Mouse (Mus musculus): Measurements from ENCODE around the gene Grin2d. TPM values are rescaled to one million over a fixed set of nuclear protein-coding genes. Genes with fewer than 3 reads are reported as not detected.
A peak's percentile ranks its signal among the peaks of the same experiment; 100 is the strongest.

Grin2d gene
- polyA plus RNA-seq, 1 experiment from 2014 or later = 0.50 TPM

- Histone ChIP-seq H3K9ac (no peak overlapping the region), H3K4me1 (peaks cover 27% of the 10 kb centered on the region), H3K9me3 (no peaks in the 10 kb centered on the region), H3K4me3 (peak overlapping the region; percentile 48; the same call in 1 of the 2 replicates), H3K27me3 (peaks cover 38% of the 10 kb centered on the region), H3K4me2 (peak overlapping the region; percentile 84), H3K36me3 (no peaks in the 10 kb centered on the region), H3K27ac (no peak overlapping the region)
- no peak for ATAC-seq (ENCODE audit: borderline replicate concordance, extremely low read depth, low FRiP score, low TSS enrichment)
- WGBS = 46% methylated on average over 7 of the region's 7 CpGs
These were observed 79.2 kb downstream of the Grin2d start for GRCm38 (mm10) chr7:45798931-45799330.

- Histone ChIP-seq H3K9me3 (no peaks in the 10 kb centered on the region), H3K36me3 (no peaks in the 10 kb centered on the region), H3K27me3 (peaks cover 38% of the 10 kb centered on the region), H3K27ac (no peak overlapping the region), H3K4me1 (peaks cover 27% of the 10 kb centered on the region), H3K9ac (peak overlapping the region; percentile 44), H3K4me3 (peak overlapping the region; percentile 48), H3K4me2 (peak overlapping the region; percentile 84)
- 3% methylated on average over 19 of the region's 19 CpGs for WGBS
- ATAC-seq (ENCODE audit: borderline replicate concordance, extremely low read depth, low FRiP score, low TSS enrichment) = no peak
These were observed 79.7 kb downstream of the Grin2d start for GRCm38 (mm10) chr7:45798511-45798836.

GRCm38 (mm10) chr7:45797661-45798510 is 80.3 kb downstream of the Grin2d start:
- Histone ChIP-seq H3K9me3 (no peaks in the 10 kb centered on the region), H3K27ac (no peak overlapping the region), H3K36me3 (no peaks in the 10 kb centered on the region), H3K4me2 (peak overlapping the region; percentile 84), H3K4me1 (peaks cover 27% of the 10 kb centered on the region), H3K9ac (peak overlapping the region; percentile 44), H3K27me3 (peaks cover 38% of the 10 kb centered on the region), H3K4me3 (peak overlapping the region; percentile 48)
- 2% methylated on average over 46 of the region's 60 CpGs for WGBS
- no peak for ATAC-seq (ENCODE audit: borderline replicate concordance, extremely low read depth, low FRiP score, low TSS enrichment)

GRCm38 (mm10) chr7:45796950-45797349 is 81.2 kb downstream of the Grin2d start:
- peaks cover 38% of the 10 kb centered on the region for H3K27me3 ChIP-seq
- no peak overlapping the region for H3K4me3 ChIP-seq
- H3K4me1 ChIP-seq = peaks cover 27% of the 10 kb centered on the region
- no peak for ATAC-seq (ENCODE audit: borderline replicate concordance, extremely low read depth, low FRiP score, low TSS enrichment)
- no peak overlapping the region for H3K9ac ChIP-seq
- H3K4me2 ChIP-seq = peak overlapping the region; percentile 84
- H3K9me3 ChIP-seq = no peaks in the 10 kb centered on the region
- no peak overlapping the region for H3K27ac ChIP-seq
- 48% methylated on average over 6 of the region's 6 CpGs for WGBS
- H3K36me3 ChIP-seq = no peaks in the 10 kb centered on the region

- H3K27ac ChIP-seq = no peak overlapping the region
- H3K9ac ChIP-seq = no peak overlapping the region
- no peak for ATAC-seq (ENCODE audit: borderline replicate concordance, extremely low read depth, low FRiP score, low TSS enrichment)
- no peak overlapping the region for H3K4me3 ChIP-seq
- 92% methylated on average over 29 of the region's 29 CpGs for WGBS
- H3K4me1 ChIP-seq = peaks cover 19% of the 10 kb centered on the region
- no peaks in the 10 kb centered on the region for H3K9me3 ChIP-seq
- H3K36me3 ChIP-seq = no peaks in the 10 kb centered on the region
- H3K27me3 ChIP-seq = peaks cover 29% of the 10 kb centered on the region
- no peak overlapping the region for H3K4me2 ChIP-seq
These were observed 83.2 kb downstream of the Grin2d start for GRCm38 (mm10) chr7:45794971-45795370.

GRCm38 (mm10) chr7:45793969-45794585 is 84.1 kb downstream of the Grin2d start:
- peaks cover 19% of the 10 kb centered on the region for H3K4me1 ChIP-seq
- H3K4me2 ChIP-seq = no peak overlapping the region
- no peak for ATAC-seq (ENCODE audit: borderline replicate concordance, extremely low read depth, low FRiP score, low TSS enrichment)
- H3K4me3 ChIP-seq = no peak overlapping the region
- WGBS = 84% methylated on average over 41 of the region's 44 CpGs
- H3K36me3 ChIP-seq = no peaks in the 10 kb centered on the region
- no peak overlapping the region for H3K9ac ChIP-seq
- H3K9me3 ChIP-seq = no peaks in the 10 kb centered on the region
- H3K27ac ChIP-seq = no peak overlapping the region
- H3K27me3 ChIP-seq = peaks cover 23% of the 10 kb centered on the region

GRCm38 (mm10) chr7:45793240-45793639 is 84.9 kb downstream of the Grin2d start:
- Histone ChIP-seq H3K36me3 (no peaks in the 10 kb centered on the region), H3K9me3 (no peaks in the 10 kb centered on the region), H3K9ac (no peak overlapping the region), H3K4me3 (no peak overlapping the region), H3K27me3 (peaks cover 16% of the 10 kb centered on the region), H3K4me1 (peaks cover 12% of the 10 kb centered on the region; the same call in 1 of the 2 replicates), H3K4me2 (no peak overlapping the region), H3K27ac (no peak overlapping the region)
- no peak for ATAC-seq (ENCODE audit: borderline replicate concordance, extremely low read depth, low FRiP score, low TSS enrichment)
- 79% methylated on average over 24 of the region's 24 CpGs for WGBS

GRCm38 (mm10) chr7:45791756-45792490 is 86.3 kb downstream of the Grin2d start:
- WGBS = 76% methylated on average over 17 of the region's 17 CpGs
- H3K4me1 ChIP-seq = peaks cover 8% of the 10 kb centered on the region
- H3K27me3 ChIP-seq = peaks cover 6% of the 10 kb centered on the region
- H3K4me2 ChIP-seq = no peak overlapping the region
- ATAC-seq (ENCODE audit: borderline replicate concordance, extremely low read depth, low FRiP score, low TSS enrichment) = no peak
- H3K36me3 ChIP-seq = no peaks in the 10 kb centered on the region
- H3K4me3 ChIP-seq = no peak overlapping the region
- no peak overlapping the region for H3K27ac ChIP-seq
- no peaks in the 10 kb centered on the region for H3K9me3 ChIP-seq
- H3K9ac ChIP-seq = no peak overlapping the region

GRCm38 (mm10) chr7:45790721-45791120 is 87.5 kb downstream of the Grin2d start:
- Histone ChIP-seq H3K9me3 (no peaks in the 10 kb centered on the region), H3K4me2 (no peak overlapping the region), H3K27me3 (peaks cover 3% of the 10 kb centered on the region; the same call in 1 of the 2 replicates), H3K4me3 (no peak overlapping the region), H3K36me3 (no peaks in the 10 kb centered on the region), H3K9ac (no peak overlapping the region), H3K27ac (no peak overlapping the region), H3K4me1 (peaks cover 20% of the 10 kb centered on the region)
- no peak for ATAC-seq (ENCODE audit: borderline replicate concordance, extremely low read depth, low FRiP score, low TSS enrichment)
- WGBS = 46% methylated on average over 6 of the region's 6 CpGs

GRCm38 (mm10) chr7:45787642-45788041 is 90.5 kb downstream of the Grin2d start:
- ATAC-seq (ENCODE audit: borderline replicate concordance, extremely low read depth, low FRiP score, low TSS enrichment) = no peak
- peaks cover 22% of the 10 kb centered on the region for H3K27me3 ChIP-seq
- no peak overlapping the region for H3K27ac ChIP-seq
- H3K9me3 ChIP-seq = no peaks in the 10 kb centered on the region
- H3K36me3 ChIP-seq = no peaks in the 10 kb centered on the region
- H3K4me3 ChIP-seq = no peak overlapping the region
- H3K4me1 ChIP-seq = peaks cover 45% of the 10 kb centered on the region
- no peak overlapping the region for H3K9ac ChIP-seq
- WGBS = 80% methylated on average over 22 of the region's 22 CpGs
- peak overlapping the region; percentile 77; the same call in 1 of the 2 replicates for H3K4me2 ChIP-seq

- H3K27me3 ChIP-seq = peaks cover 29% of the 10 kb centered on the region
- H3K4me3 ChIP-seq = peak overlapping the region; percentile 53
- WGBS = 7% methylated on average over 17 of the region's 17 CpGs
- ATAC-seq (ENCODE audit: borderline replicate concordance, extremely low read depth, low FRiP score, low TSS enrichment) = peak; percentile 20; the same call in 1 of the 2 replicates
- no peaks in the 10 kb centered on the region for H3K36me3 ChIP-seq
- H3K9me3 ChIP-seq = no peaks in the 10 kb centered on the region
- peak overlapping the region; percentile 77 for H3K4me2 ChIP-seq
- H3K9ac ChIP-seq = no peak overlapping the region
- H3K4me1 ChIP-seq = peaks cover 45% of the 10 kb centered on the region
- H3K27ac ChIP-seq = no peak overlapping the region
These were observed 91.3 kb downstream of the Grin2d start for GRCm38 (mm10) chr7:45786661-45787413.

All from lung, embryonic 15.5 days (tissue).